Mouse (Mus musculus) embryo, embryonic 10 days (tissue): ENCODE results near the gene Myh13.

Experiments
- DNase-seq: peaks from one replicate; pipeline ENCODE4 v3.0.0-alpha.2; 2015; ENCODE audit warnings: low spot score

Gene Myh13

GRCm38 (mm10) chr11:67390679-67391384, 69.4 kb downstream of the Myh13 start:
- DNase-seq: no peak

GRCm38 (mm10) chr11:67392369-67392768, 70.9 kb downstream of the Myh13 start:
- DNase-seq: no peak

DNA sequence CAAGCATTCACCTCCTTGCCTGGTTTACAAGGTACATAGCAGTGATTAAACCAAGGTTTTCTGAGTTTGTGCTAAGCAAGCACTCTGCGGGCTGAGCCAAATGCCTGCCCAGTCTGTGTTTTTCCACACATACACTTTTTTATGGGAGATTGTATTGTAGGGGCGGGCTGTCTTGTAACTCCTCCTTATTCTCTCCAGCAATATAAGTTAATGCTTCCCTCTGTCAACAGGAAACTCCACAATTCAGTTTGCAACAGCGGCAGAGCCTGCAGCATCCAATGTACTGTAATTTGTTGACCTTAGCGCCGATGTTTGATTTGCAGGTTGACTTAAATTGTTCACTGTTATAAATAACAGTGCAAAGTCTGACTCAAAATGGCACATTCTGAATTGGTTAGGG, 79.5 kb downstream of the Myh13 start:
- no peak for DNase-seq

GRCm38 (mm10) chr11:67414346-67414940, 93.0 kb downstream of the Myh13 start:
- DNase-seq: no peak
